Mouse (Mus musculus): ENCODE data around the gene Ppfia4.

Ppfia4 gene

GRCm38 (mm10) chr1:134297265-134297664 is 35.5 kb downstream of the Ppfia4 start:
- no peak for DNase-seq

GRCm38 (mm10) chr1:134293738-134294604 is 38.8 kb downstream of the Ppfia4 start:
- no peak for DNase-seq

GRCm38 (mm10) chr1:134293276-134293675 is 39.5 kb downstream of the Ppfia4 start:
- no peak for DNase-seq

- no peak for DNase-seq
Measured at GRCm38 (mm10) chr1:134292601-134293000, 40.1 kb downstream of the Ppfia4 start.

GRCm38 (mm10) chr1:134292073-134292472 is 40.7 kb downstream of the Ppfia4 start:
- no peak for DNase-seq

- DNase-seq: no peak
Measured at GRCm38 (mm10) chr1:134291555-134291954, 41.2 kb downstream of the Ppfia4 start.

- peak in 1 of 2 experiments; percentile 29 for DNase-seq
Measured at GRCm38 (mm10) chr1:134290909-134291308, 41.8 kb downstream of the Ppfia4 start.

- no peak for DNase-seq
Measured at GRCm38 (mm10) chr1:134290300-134290699, 42.4 kb downstream of the Ppfia4 start.

- no peak for DNase-seq
Measured at GRCm38 (mm10) chr1:134289598-134290099, 43.1 kb downstream of the Ppfia4 start, which contains the start of gene Myog. Gene Myog (plus strand): TSS chr1:134289989.

- no peak for DNase-seq
Measured at GRCm38 (mm10) chr1:134288239-134288638, 44.5 kb downstream of the Ppfia4 start.

- no peak for DNase-seq
Measured at GRCm38 (mm10) chr1:134285458-134286120, 47.1 kb downstream of the Ppfia4 start.

- no peak for DNase-seq
Measured at GRCm38 (mm10) chr1:134283108-134283507, 49.6 kb downstream of the Ppfia4 start.

- DNase-seq: no peak
Measured at GRCm38 (mm10) chr1:134282342-134282741, 50.4 kb downstream of the Ppfia4 start.

GRCm38 (mm10) chr1:134281563-134281962 is 51.2 kb downstream of the Ppfia4 start:
- no peak for DNase-seq

- no peak for DNase-seq
Measured at GRCm38 (mm10) chr1:134280174-134280573, 52.6 kb downstream of the Ppfia4 start.

- no peak for DNase-seq
Measured at GRCm38 (mm10) chr1:134276823-134277222, 55.9 kb downstream of the Ppfia4 start.

- no peak for DNase-seq
Measured at GRCm38 (mm10) chr1:134275616-134276464, 56.9 kb downstream of the Ppfia4 start.

GRCm38 (mm10) chr1:134274483-134274920 is 58.2 kb downstream of the Ppfia4 start:
- DNase-seq: no peak

- no peak for DNase-seq
Measured at GRCm38 (mm10) chr1:134273493-134274395, 59.0 kb downstream of the Ppfia4 start.

GRCm38 (mm10) chr1:134272754-134273250 is 59.9 kb downstream of the Ppfia4 start:
- DNase-seq: no peak

- DNase-seq: no peak
Measured at GRCm38 (mm10) chr1:134270026-134270425, 62.7 kb downstream of the Ppfia4 start.

Measured in B cell, adult 2 months (primary cell).